Mouse (Mus musculus) left cerebral cortex, adult 2 months (tissue): ENCODE measurements around the gene Poll. TPM values are rescaled to one million over a fixed set of nuclear protein-coding genes. Genes with fewer than 3 reads are reported as not detected.
"Not testable (repeated sequence)": the region's sequence is repeated elsewhere in the genome, so short reads cannot be mapped to it uniquely, and the experiment has no call there.

ENCODE experiments used
- DNase-seq, 2 experiments: peaks; one replicate each; pipeline ENCODE4 v3.0.0; 2021 to 2022; ENCODE audit warnings: low spot score in 2 of 2, mixed read lengths in 1 of 2; ENCODE audit errors: extremely low spot score in 1 of 2
- H3K27ac ChIP-seq: fragments of 200-600 bp; 2 replicates; pipeline ENCODE4 v1.8.1; 2022
- H3K4me3 ChIP-seq: fragments of 200-600 bp; 2 replicates; pipeline ENCODE4 v1.8.1; 2022
- CTCF ChIP-seq: fragments of 200-600 bp; IDR thresholded peaks from 2 replicates; pipeline ENCODE4 v1.8.1; 2022; ENCODE audit warnings: antibody characterized with exemption, mild to moderate bottlenecking, moderate library complexity
- intact Hi-C: fragments of 180-260 bp; cut with DNase I; formaldehyde crosslinking; loops from one replicate; pipeline ENCODE4 v1.15.1; 2025
- total RNA-seq, 2 experiments: library from RNA; stranded (reverse); gene quantifications; 2 replicates each; pipeline ENCODE4 v1.2.3; 2021

Gene Poll
- total RNA-seq, 2 experiments from 2014 or later: 9.7 to 10.3 TPM

DNA sequence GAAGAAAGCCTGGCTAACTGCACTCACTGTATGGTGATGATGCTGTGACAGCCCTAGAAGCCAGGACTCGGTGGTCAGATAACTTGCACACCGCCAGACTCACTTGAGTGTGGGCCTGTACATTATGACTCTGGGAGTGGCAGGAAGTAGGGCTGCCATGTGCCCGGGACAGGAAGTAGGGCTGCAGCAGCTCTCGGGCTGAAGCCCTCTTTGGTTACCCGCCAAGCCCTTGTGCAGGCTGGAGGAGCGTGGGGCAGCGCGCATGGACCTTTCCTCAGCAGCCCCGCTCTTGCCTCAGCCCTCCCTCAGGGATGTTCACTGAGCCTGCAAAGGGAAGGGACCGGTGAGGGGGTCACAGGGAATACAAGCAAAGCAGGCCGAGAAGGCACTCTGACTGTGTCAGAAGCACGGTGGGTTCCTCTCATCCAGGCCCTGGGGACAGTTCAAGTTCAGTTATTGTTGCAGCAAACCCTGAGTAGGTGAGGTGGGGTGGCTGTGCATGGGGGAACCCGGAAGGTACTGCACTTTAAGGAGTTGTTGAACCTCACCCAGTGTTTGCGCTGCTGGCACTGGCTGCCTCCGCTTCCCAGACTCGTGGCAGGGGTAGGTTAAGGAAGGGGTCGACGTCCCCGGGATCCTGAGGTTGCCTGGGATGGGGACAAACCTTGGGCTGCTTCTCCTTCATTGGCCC lies 14.8 kb upstream of the Poll start:
- Histone ChIP-seq H3K27ac (no peak overlapping the region), H3K4me3 (no peak overlapping the region)
- TF ChIP-seq CTCF: no peak
- no peak for DNase-seq
- intact Hi-C loops: loop anchor here (2.0 to 10.0 kb wide), 2 partner anchors 172 to 440 kb away; no protein-coding TSS in a partner anchor

DNA sequence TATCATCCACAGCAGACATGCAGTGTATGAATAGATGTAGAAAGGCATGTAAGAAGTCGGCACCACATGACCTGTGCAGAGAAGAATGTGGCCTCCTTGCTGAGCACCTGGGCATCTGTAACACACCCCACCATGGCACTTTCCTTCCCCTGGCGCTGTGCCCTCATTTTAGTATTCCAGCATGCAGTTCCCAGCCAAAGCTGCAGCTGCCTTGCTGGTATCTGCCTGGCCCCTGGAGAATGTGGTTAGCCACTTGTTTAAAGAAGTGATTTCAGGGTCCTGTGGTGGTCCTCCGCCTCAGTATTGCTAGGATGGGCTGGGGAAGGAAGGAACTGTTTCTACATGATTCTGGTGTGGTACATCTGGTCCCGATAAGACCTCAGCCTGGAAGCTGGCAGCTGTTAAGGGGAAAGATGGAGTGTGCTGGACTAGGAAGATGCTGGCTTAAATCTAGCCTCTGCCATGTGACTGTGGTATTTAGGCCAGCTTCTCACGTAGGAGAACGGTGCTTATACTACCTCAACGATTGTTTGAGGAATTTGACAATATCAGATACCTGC lies 14.1 kb upstream of the Poll start:
- DNase-seq: no peak
- intact Hi-C loops: loop anchor here (2.0 to 10.0 kb wide), 2 partner anchors 172 to 440 kb away; no protein-coding TSS in a partner anchor
- H3K27ac ChIP-seq: no peak overlapping the region
- H3K4me3 ChIP-seq: no peak overlapping the region
- TF ChIP-seq CTCF: no peak

DNA sequence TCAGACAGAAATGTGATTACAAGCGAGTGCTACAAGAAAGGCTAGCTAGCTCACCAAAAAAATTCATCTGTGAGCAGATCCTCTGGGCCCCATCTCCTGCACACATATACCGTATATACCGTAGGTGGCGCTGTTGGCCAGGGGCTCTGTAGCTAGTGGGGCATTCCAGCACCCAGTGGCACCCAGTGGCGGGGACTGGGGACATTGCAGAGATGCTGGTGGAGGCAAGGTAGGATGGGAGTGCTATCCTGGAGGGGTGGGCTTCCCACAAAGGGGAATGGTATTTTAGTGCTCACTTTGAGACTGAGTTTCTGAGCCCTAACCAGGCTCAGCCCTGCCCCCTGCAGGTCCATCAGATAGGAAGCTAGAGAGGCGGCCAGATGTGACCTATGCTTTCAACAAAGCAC lies 13.5 kb upstream of the Poll start:
- peak; percentile 68 to 73 for DNase-seq
- no peak overlapping the region for H3K27ac ChIP-seq
- no peak overlapping the region for H3K4me3 ChIP-seq
- TF ChIP-seq CTCF: peak; percentile 87
- intact Hi-C loops: loop anchor here (2.0 to 10.0 kb wide), 2 partner anchors 173 to 441 kb away; no protein-coding TSS in a partner anchor

DNA sequence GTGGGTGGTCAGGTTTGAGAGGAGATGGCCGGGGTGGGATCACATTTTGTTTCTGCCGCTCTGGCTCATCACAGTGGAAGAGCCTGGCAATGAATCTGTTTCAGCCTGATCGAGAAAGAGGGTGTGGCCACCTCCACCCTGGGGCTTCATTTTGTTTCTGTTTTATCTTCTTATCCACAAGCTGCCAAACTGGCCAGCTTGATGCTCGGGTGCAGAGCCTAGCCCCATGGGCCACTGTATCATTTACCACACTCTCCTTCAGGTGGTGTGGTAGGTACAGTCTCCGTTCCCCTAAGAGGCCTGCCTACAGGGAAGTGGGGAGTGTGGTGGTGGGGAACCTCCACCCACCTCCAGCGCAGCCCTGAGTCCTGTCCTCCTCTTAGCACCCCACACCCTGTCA lies 12.7 kb upstream of the Poll start:
- Histone ChIP-seq H3K27ac (no peak overlapping the region), H3K4me3 (no peak overlapping the region)
- no peak for DNase-seq
- TF ChIP-seq CTCF: no peak
- intact Hi-C loops: loop anchor here (10.0 kb wide), 1 partner anchor 442 kb away; no protein-coding TSS in a partner anchor

DNA sequence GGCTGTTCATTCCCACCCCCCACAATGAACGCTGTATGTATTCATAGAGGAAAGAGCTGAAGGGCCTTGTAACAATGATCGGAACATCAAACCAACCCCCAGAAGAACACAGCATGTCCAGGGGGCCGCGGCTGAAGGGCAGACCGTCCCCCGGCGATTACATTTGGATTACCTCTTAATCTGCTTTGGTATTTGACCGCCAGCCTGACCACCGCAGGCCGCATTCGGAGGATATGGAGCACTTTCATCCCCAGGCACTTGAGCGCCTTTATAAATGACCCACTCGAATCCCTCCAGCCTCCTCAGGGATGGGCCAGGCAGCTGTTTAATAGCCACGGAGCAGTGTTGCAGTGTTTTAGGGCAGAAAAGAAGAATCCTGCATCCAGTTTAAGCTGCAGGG lies 7.0 kb upstream of the Poll start:
- intact Hi-C loops: no loop called here
- TF ChIP-seq CTCF: no peak
- H3K4me3 ChIP-seq: no peak overlapping the region
- DNase-seq: no peak
- no peak overlapping the region for H3K27ac ChIP-seq

DNA sequence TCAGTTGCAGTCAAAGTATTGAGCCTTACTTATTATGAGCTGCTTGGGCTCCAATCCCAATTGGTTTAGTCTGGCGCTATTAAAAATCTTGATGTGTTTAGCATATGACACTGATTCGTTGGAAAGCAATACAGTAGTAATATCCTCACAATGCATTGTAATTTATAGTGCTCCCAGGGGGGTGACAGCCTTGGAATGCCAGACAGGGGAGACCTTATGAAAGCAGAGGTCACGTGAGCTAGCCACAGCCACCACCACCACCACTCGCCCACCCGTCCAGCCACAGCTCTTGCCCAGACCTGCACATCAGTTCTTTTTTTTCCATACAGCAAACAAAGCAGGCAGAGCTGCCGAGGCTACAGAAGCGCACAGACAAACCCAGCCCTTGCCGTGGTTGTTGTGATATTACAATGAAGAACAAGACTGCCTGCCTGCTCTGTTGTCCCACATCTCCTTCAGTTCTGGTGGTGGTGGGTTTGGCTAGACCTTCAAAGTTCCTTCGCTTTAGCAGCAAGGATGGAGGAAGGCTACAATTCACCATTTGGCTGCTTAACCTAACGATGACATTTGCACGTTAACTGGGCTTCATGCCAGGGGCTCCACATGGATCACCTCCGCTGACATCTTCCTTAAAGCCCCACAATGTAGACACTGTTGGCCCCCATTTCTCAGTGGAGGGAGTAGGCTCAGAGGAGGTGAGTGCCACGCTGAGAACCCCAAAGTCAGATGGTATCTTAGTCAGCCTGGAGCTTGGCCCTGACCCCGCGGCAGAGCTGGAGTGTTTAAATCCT lies 5.8 kb upstream of the Poll start:
- no peak for DNase-seq
- intact Hi-C loops: no loop called here
- Histone ChIP-seq H3K27ac (no peak overlapping the region), H3K4me3 (no peak overlapping the region)
- TF ChIP-seq CTCF: no peak

DNA sequence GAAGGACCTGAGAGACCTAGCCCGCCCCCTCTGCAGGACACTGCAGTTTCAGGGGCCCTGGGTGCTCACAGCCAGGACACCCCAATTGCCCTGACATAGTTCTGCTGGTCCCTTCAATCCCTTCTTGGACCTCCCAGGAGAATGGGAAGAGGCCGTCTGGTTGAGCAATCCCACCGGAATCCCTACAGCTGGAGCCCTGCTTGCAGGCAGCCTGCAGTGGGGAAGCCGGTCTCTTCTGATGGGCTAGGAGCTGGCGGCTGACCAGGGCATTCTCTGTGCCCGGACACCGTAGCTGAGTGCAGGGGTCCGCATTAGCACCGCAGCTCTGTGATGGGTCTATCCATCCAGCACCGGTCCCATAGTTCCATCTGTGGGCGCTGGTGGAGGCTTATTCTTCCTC lies 6.2 kb downstream of the Poll start:
- DNase-seq: no peak
- intact Hi-C loops: no loop called here

DNA sequence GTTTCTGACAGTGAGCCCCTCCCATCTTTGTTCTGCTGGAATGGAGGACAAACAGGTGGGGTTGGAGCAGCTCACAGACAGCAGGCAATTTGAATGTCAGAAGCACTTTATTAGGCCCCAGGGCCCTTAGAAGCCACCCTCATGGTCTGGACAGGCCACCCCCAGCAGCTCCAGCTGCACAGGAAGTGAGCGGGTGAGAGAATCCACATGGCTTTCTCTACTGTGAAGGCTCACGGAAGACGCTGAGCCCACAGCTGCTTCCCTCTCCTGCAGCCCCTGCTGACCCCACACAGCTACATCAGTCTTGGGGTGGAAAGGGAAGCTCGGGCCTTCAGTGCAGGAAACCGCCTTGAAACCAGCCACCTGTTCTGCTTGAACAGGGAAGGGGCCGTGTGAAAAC lies 8.1 kb downstream of the Poll start:
- H3K27ac ChIP-seq: no peak overlapping the region
- H3K4me3 ChIP-seq: no peak overlapping the region
- TF ChIP-seq CTCF: no peak
- intact Hi-C loops: no loop called here
- DNase-seq: no peak

More for the DNA sequence above, 6.2 kb downstream of the Poll start:
- no peak for TF ChIP-seq CTCF
- H3K4me3 ChIP-seq: no peak overlapping the region
- no peak overlapping the region for H3K27ac ChIP-seq

DNA sequence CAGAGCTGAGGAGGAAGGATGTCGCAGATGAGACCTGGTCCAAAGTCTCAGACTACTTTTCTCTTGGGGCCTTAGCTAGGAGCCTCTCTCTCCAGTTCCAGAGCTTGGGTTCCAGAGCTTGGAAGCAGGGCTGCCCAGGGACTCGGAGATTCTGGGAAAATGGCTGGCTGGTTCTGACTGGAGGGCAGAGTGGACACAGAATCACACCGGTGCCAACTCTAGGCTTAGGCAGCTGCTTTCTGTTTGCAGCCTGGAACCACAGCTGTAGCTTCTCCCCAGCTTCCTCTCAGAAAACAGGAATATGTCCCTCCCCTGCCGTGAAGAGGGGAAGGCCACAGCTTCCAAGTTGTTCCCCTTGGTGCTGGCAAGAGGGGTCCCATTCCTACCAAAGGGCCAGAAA lies 10.4 kb downstream of the Poll start:
- intact Hi-C loops: loop anchor here (10.0 kb wide), 1 partner anchor 475 kb away; the partner anchor contains the start of gene Kazald1
- Histone ChIP-seq H3K4me3 (no peak overlapping the region), H3K27ac (no peak overlapping the region)
- DNase-seq: no peak
- no peak for TF ChIP-seq CTCF

DNA sequence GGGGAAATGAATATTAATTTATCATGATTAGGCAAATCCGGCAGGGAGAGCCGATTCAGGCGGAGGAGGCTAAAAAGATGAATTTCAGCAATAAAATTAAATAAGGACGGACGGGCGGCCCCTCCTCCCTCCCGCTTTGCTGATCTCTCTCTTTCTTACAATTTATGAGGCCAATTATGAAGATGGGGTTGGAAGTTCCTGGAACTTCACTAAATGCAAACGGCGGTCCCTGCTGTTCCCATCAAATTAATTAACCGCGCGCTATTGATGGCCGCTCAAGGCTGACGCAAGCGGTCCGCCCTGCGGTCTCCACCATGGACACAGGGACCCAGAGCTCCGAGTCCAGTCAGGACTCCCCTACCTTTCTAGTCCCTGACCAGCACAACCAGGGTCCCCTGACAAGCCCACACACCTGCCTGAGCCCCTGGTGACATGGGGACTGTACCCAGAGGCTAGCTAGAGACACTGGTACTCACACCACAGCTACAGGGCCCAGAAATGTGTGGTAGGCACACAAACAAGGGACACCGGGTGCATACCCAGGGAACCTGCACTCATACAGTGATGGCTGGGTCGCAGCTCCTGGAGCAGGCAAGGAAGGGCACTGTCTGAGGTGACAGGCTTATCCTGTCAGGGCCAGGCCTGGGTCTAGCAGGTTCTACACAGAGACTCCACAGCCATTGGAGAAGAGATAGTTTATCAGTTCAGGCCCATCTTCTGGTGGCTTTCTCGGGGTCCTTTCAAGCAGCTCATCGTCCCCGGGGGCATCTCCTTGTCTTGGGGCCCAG lies 11.0 kb downstream of the Poll start:
- intact Hi-C loops: loop anchor here (10.0 kb wide), 1 partner anchor 475 kb away; the partner anchor contains the start of gene Kazald1
- Histone ChIP-seq H3K27ac (no peak overlapping the region), H3K4me3 (no peak overlapping the region)
- DNase-seq: no peak
- no peak for TF ChIP-seq CTCF

DNA sequence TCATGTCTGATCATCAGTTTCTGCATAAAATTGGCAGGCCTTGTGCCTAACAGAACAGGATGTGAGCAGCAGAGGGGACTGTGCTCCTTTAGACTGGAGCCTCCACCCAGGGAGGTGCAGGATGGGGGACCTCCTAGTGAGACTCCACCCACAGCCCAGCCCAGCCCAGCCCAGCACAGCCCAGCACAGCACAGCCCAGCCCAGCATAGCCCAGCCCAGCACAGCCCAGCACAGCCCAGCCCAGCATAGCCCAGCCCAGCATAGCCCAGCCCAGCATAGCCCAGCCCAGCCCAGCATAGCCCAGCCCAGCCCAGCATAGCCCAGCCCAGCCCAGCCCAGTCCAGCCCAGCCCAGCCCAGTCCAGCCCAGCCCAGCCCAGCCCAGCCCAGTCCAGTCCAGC lies 12.1 kb downstream of the Poll start:
- not testable (repeated sequence) for H3K27ac ChIP-seq, DNase-seq, H3K4me3 ChIP-seq
- intact Hi-C loops: loop anchor here (10.0 kb wide), 1 partner anchor 473 kb away; the partner anchor contains the start of gene Kazald1
